Mouse (Mus musculus) cerebellum, adult 2 months (tissue): ENCODE data around the gene Dapl1.

Source experiments
- CTCF ChIP-seq: fragments of 200-500 bp; IDR thresholded peaks from 2 replicates; pipeline ENCODE4 v1.5.1; 2011; ENCODE audit warnings: low read depth, mild to moderate bottlenecking, control low read depth, low read length, moderate library complexity, borderline replicate concordance; ENCODE audit not compliant: insufficient read depth
- POLR2A ChIP-seq: fragments of 200-500 bp; IDR thresholded peaks from 2 replicates; pipeline ENCODE4 v1.6.1; 2011; ENCODE audit warnings: low read length, control low read depth, borderline replicate concordance; ENCODE audit not compliant: insufficient read depth

GRCm38 (mm10) chr2:59469590-59470245, 14.7 kb upstream of the Dapl1 start:
- no peak for TF ChIP-seq CTCF
- TF ChIP-seq POLR2A, result no peak
